Mouse (Mus musculus): Measurements from ENCODE around the gene Hoxb2.

The Hoxb2 gene

DNA sequence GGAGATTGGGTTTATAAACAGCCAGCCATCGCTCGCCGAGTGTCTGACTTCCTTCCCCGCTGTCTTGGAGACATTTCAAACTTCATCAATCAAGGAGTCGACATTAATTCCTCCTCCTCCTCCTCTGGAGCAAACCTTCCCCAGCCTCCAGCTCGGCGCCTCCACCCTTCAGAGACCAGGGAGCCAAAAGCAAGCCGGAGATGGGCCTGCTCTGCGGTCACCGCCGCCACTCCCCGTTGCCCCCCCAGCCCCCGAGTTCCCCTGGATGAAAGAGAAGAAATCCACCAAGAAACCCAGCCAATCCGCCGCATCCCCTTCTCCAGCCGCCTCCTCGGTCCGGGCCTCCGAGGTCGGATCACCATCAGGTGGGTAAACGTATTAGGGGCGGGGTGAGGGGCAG is 1.5 kb downstream of the Hoxb2 start:
- DNase-seq (ENCODE audit: low read depth): no peak

GRCm38 (mm10) chr11:96352691-96353521 is 2.6 kb downstream of the Hoxb2 start:
- DNase-seq (ENCODE audit: low read depth): no peak

GRCm38 (mm10) chr11:96353522-96353841 is 3.2 kb downstream of the Hoxb2 start:
- no peak for DNase-seq (ENCODE audit: low read depth)

- no peak for DNase-seq (ENCODE audit: low read depth)
Measured at GRCm38 (mm10) chr11:96353939-96354338, 3.6 kb downstream of the Hoxb2 start.

- DNase-seq (ENCODE audit: low read depth): no peak
Measured at GRCm38 (mm10) chr11:96354376-96354775, 4.1 kb downstream of the Hoxb2 start.

DNA sequence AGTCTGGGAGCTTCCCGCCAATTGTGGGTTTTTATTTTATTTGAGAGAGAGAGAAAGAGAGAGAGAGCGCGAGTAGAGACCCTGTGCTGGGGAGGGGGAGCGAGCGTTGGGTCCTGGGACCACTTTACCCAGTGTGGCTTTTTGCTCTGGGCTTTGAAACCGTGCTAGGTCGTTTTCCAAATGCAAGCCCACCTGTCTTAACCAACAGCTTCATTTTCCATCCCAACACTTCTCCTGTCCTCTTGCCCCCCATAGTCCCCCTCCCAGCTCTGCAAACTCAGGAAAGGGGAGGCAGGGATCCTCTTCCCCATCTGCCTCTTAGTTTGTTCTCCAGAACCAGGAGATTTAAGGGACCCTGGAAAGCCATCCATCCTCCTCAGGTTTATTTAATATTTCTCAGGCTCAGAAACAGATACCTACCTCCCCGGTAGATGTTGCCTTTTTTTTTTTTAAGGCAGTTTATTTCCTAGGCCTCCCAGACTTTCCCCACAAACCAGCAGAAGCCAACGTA is 4.5 kb downstream of the Hoxb2 start:
- DNase-seq (ENCODE audit: low read depth): no peak

DNA sequence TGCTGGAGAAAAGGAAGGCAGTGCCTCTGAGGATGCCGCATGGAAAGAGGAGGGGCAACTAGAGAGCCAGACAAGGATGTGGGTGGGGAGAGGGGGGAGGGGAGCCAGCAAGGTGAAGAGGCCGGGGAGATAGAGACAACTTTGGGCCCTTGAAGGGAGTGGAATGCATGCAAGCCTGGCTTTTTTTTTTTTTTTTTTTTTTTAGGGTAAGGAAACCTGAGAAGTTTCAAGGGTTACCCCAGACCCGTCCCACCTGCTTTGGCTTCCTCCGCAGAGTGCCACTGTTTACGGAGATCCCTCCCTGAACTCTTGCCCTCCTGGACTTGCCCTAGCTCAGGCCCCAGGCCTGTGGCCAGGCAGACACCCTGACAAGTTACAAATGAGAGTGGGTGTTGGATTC is 13.5 kb downstream of the Hoxb2 start:
- DNase-seq (ENCODE audit: low read depth): no peak

DNA sequence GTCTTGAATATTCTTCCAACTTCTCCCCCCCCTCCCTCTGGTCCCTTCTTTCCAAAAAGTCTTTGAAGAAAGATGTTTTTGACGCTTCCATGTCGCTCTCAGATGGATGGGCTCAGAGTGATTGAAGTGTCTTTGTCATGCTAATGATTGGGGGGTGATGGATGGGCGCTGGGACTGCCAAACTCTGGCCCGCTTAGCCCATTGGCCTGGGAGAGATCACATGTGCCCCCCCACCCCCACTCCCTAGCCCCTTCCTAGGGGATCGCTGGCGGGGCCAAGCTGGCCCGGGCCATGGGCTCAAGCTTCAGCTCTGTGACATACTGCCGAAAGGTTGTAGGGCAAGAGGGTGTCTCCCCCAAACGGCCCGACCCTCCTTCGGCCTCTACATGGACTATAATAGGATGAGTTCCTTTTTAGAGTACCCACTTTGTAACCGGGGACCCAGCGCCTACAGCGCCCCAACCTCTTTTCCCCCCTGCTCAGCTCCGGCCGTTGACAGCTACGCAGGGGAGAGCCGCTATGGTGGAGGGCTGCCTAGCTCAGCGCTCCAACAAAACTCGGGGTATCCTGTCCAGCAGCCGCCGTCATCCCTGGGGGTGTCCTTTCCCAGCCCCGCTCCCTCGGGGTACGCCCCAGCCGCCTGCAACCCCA is 15.2 kb downstream of the Hoxb2 start, which contains the start of gene Hoxb1:
Gene Hoxb1 (plus strand): TSS at position 312 of the 651 bp plus-strand sequence.
- no peak for DNase-seq (ENCODE audit: low read depth)

GRCm38 (mm10) chr11:96366092-96367041 is 16.0 kb downstream of the Hoxb2 start:
- DNase-seq (ENCODE audit: low read depth): no peak

- no peak for DNase-seq (ENCODE audit: low read depth)
Measured at GRCm38 (mm10) chr11:96367141-96367540, 16.8 kb downstream of the Hoxb2 start.

DNA sequence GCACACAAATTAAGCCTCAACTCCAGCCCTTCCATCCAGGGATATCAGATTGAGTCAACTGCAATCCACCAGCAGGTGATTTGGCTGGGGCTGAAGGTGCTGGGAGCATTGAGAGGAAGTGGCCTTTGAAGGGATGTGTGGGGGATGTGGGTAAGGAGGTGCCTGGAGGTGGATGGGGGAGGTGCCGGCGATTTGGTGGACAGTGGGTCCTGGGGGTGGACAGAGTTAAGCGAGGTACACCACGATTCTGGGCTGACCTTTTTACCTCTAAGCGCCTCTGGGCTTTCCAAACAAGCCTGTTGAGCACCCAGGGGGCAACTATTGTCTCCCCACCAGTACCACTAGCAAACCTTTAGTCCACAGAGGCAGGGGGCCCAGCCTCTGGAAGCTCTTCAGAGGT is 18.4 kb downstream of the Hoxb2 start:
- DNase-seq (ENCODE audit: low read depth): no peak

- DNase-seq (ENCODE audit: low read depth): no peak
Measured at GRCm38 (mm10) chr11:96369140-96369539, 18.8 kb downstream of the Hoxb2 start.

DNA sequence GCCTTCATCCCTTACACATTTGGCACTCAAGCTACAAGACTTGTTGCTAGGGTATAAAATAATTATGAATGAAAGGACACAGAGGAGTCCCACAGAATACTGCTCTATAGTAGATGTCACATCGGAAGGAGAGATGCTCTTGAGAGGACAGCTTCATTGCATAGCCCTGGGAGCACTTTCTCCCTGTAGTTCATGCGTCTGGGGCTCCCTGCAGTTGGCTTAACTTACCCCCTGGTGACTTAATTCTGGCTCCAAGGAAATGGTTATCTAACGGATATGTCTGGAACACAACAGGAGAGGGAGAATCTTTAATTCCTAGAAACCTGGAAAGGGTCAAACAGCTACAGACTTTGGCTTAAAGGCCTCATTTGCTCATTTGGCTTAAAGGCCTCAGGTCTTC is 21.4 kb downstream of the Hoxb2 start:
- DNase-seq (ENCODE audit: low read depth): no peak

GRCm38 (mm10) chr11:96372519-96372918 is 22.2 kb downstream of the Hoxb2 start:
- no peak for DNase-seq (ENCODE audit: low read depth)

- no peak for DNase-seq (ENCODE audit: low read depth)
Measured at GRCm38 (mm10) chr11:96374810-96375209, 24.5 kb downstream of the Hoxb2 start.

DNA sequence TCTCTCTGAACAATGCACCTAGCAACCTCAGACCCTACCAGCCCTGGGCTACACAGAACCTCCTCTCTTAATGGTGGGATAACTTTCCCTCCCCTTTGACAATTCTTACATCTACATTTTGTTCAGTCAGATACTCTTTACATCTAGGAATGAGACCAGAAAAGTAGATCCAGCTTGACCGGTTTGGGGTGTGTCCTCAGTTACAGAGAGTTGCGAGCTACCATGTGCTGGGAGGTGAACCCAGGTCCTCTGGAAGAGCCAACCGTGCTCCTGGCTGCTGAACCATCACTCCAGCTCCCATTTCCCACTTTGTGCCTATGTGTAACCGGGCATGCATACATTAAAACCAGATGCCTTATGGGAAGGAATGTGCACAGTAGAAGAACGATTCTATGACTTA is 33.1 kb downstream of the Hoxb2 start:
- no peak for DNase-seq (ENCODE audit: low read depth)

GRCm38 (mm10) chr11:96387635-96388034 is 37.3 kb downstream of the Hoxb2 start:
- no peak for DNase-seq (ENCODE audit: low read depth)

- no peak for DNase-seq (ENCODE audit: low read depth)
Measured at GRCm38 (mm10) chr11:96396772-96397626, 46.7 kb downstream of the Hoxb2 start.

GRCm38 (mm10) chr11:96397806-96398335 is 47.5 kb downstream of the Hoxb2 start:
- no peak for DNase-seq (ENCODE audit: low read depth)

DNA sequence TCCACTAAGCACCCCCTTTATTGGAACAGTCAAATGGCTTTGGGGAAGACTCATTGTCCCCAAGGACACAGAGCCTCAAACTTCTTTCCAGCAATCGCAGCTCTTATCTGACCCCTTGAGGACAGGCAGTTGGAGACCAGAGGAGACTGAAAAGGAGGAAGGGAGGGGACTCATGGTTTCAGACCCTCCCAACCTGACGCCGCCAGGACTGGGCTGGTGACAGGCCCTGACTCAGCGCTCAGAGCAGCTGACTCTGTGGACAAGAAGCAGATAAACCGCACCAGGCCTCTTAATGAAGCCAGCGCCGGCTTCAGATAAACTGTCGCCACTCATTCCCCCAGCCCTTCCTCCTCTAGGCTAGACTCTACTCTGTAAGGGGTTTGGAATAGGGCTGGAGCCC is 49.6 kb downstream of the Hoxb2 start:
- no peak for DNase-seq (ENCODE audit: low read depth)

Data from NIH3T3 (cell line).